Mouse (Mus musculus) limb, embryonic 15.5 days (tissue): ENCODE measurements around the gene Ndufa6. TPM values are rescaled to one million over a fixed set of nuclear protein-coding genes. Genes with fewer than 3 reads are reported as not detected.
"Not testable (repeated sequence)": the region's sequence is repeated elsewhere in the genome, so short reads cannot be mapped to it uniquely, and the experiment has no call there.

Experiments
- ATAC-seq: fragments of 200-750 bp; cut with Nextera tagmentation; 2 replicates; pipeline ENCODE4 v1.8.0; 2017; ENCODE audit warnings: low read depth, moderate TSS enrichment; ENCODE audit not compliant: insufficient number of reproducible peaks, low FRiP score, low TSS enrichment
- H3K27ac ChIP-seq: fragments of 300-500 bp; sonication (generic); 2 replicates; pipeline ENCODE4 v1.5.1; 2015; ENCODE audit warnings: moderate library complexity, mild to moderate bottlenecking, inconsistent platforms
- H3K27me3 ChIP-seq: fragments of 300-500 bp; sonication (generic); 2 replicates; pipeline ENCODE4 v1.6.1; 2015; ENCODE audit warnings: inconsistent platforms
- H3K36me3 ChIP-seq: fragments of 300-500 bp; sonication (generic); 2 replicates; pipeline ENCODE4 v1.6.1; 2015; ENCODE audit warnings: inconsistent platforms
- H3K4me1 ChIP-seq: fragments of 300-500 bp; sonication (generic); 2 replicates; pipeline ENCODE4 v1.6.1; 2015; ENCODE audit warnings: inconsistent platforms
- H3K4me2 ChIP-seq: fragments of 300-500 bp; sonication (generic); 2 replicates; pipeline ENCODE4 v1.6.1; 2015; ENCODE audit warnings: mild to moderate bottlenecking, inconsistent platforms
- H3K4me3 ChIP-seq: fragments of 300-500 bp; sonication (generic); 2 replicates; pipeline ENCODE4 v1.5.1; 2015; ENCODE audit warnings: mild to moderate bottlenecking, inconsistent platforms
- H3K9ac ChIP-seq: fragments of 300-500 bp; sonication (generic); 2 replicates; pipeline ENCODE4 v1.6.1; 2015; ENCODE audit warnings: inconsistent platforms
- H3K9me3 ChIP-seq: fragments of 300-500 bp; sonication (generic); 2 replicates; pipeline ENCODE4 v1.6.1; 2016; ENCODE audit warnings: inconsistent platforms
- whole genome bisulfite sequencing: fragments of 180-500 bp; shearing (Covaris S2); methylation state at CpG from one replicate; pipeline ENCODE4 v1.1.7; 2015; 5-methylcytosine and 5-hydroxymethylcytosine counted together
- polyA plus RNA-seq: library from polyadenylated mRNA; unstranded; fragments of >200 nt; fragmentation: Nextera tagmentation; extraction: Ambion mirVana; gene quantifications from 2 replicates; pipeline ENCODE4 v1.2.1, GENCODE M21; 2015

The Ndufa6 gene
- polyA plus RNA-seq, result 261 and 281 TPM in 2 replicates

- H3K4me2 ChIP-seq, result peak within 1 kb of the TSS; percentile 83
- no peaks in the 10 kb centered on the region for H3K9me3 ChIP-seq
- peak; percentile 98 for ATAC-seq
- H3K9ac ChIP-seq, result peak within 1 kb of the TSS; percentile 98
- H3K4me1 ChIP-seq, result peaks cover 26% of the 10 kb centered on the region
- peak within 1 kb of the TSS; percentile 95 for H3K4me3 ChIP-seq
- no peaks in the 10 kb centered on the region for H3K27me3 ChIP-seq
- 1% methylated on average over 57 of the region's 57 CpGs for WGBS
- H3K36me3 ChIP-seq, result peaks cover 18% of the 10 kb centered on the region
- peak within 1 kb of the TSS; percentile 94 for H3K27ac ChIP-seq
Measured at GRCm38 (mm10) chr15:82354126-82354945, at the start of gene Ndufa6. Gene Ndufa6, minus strand, starts transcription at chr15:82354322.

DNA sequence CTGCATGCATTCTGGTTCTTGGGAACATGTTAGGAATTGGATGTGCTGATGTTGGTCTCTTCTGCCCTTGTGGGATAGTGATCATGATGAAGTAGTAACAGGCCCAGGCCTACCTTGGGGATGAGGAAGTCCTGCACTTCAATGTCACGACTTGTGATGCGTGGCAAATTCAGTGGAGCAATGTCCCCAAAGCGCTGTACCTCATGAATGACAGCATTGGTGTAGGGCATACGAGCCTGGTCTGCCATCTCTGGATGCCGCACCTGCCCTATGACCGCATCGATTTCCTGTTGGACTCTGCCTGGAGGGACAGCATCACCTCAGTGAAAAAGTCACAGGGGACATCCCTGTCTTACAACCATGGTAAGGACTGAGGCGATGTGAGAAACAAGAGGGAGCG is 49.5 kb upstream of the Ndufa6 start:
- no peaks in the 10 kb centered on the region for H3K9me3 ChIP-seq
- H3K4me2 ChIP-seq, result no peak overlapping the region
- H3K4me3 ChIP-seq, result no peak overlapping the region
- no peak overlapping the region for H3K9ac ChIP-seq
- H3K27me3 ChIP-seq, result no peaks in the 10 kb centered on the region
- H3K27ac ChIP-seq, result no peak overlapping the region
- 96% methylated on average over 9 of the region's 9 CpGs for WGBS
- no peak for ATAC-seq
- no peaks in the 10 kb centered on the region for H3K4me1 ChIP-seq
- H3K36me3 ChIP-seq, result no peaks in the 10 kb centered on the region

DNA sequence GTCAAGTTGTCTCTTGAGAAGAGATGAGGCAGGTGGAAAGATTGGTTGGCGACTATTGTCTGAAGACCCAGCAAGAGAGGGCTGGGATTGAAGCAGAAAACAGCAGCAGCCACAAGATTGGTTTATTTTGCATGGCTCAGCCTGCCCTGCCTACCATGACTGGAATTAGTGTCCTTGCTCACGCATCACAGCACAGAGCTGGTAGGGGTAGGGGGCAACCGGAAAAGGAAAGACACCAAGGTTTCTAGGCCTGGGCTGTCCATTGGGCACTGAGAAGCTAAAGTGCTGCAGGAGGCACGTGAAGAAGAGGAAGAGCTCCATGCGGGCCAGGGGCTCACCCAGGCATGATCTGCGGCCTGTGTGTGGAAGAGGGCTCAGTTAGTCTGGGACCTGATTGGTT is 48.6 kb upstream of the Ndufa6 start:
- Histone ChIP-seq H3K4me3 (no peak overlapping the region), H3K9ac (no peak overlapping the region), H3K9me3 (no peaks in the 10 kb centered on the region), H3K4me1 (no peaks in the 10 kb centered on the region), H3K4me2 (no peak overlapping the region), H3K36me3 (no peaks in the 10 kb centered on the region), H3K27ac (no peak overlapping the region), H3K27me3 (no peaks in the 10 kb centered on the region)
- ATAC-seq, result no peak
- WGBS, result 76% methylated on average over 6 of the region's 6 CpGs

GRCm38 (mm10) chr15:82402106-82402505 is 48.0 kb upstream of the Ndufa6 start:
- Histone ChIP-seq H3K4me3 (no peak overlapping the region), H3K4me2 (no peak overlapping the region), H3K36me3 (no peaks in the 10 kb centered on the region), H3K27ac (no peak overlapping the region), H3K9ac (no peak overlapping the region), H3K9me3 (no peaks in the 10 kb centered on the region), H3K27me3 (no peaks in the 10 kb centered on the region), H3K4me1 (no peaks in the 10 kb centered on the region)
- no peak for ATAC-seq

- no peak overlapping the region for H3K27ac ChIP-seq
- no peak overlapping the region for H3K9ac ChIP-seq
- H3K9me3 ChIP-seq, result no peaks in the 10 kb centered on the region
- H3K4me1 ChIP-seq, result no peaks in the 10 kb centered on the region
- no peak for ATAC-seq
- no peak overlapping the region for H3K4me2 ChIP-seq
- WGBS, result 64% methylated on average over 2 of the region's 2 CpGs
- H3K27me3 ChIP-seq, result no peaks in the 10 kb centered on the region
- H3K4me3 ChIP-seq, result no peak overlapping the region
- no peaks in the 10 kb centered on the region for H3K36me3 ChIP-seq
Measured at GRCm38 (mm10) chr15:82401516-82401915, 47.4 kb upstream of the Ndufa6 start.

- H3K27me3 ChIP-seq, H3K4me3 ChIP-seq, H3K4me1 ChIP-seq, H3K4me2 ChIP-seq, H3K9ac ChIP-seq, H3K27ac ChIP-seq, H3K36me3 ChIP-seq, H3K9me3 ChIP-seq, ATAC-seq: not testable (repeated sequence)
- 78% methylated on average over 3 of the region's 3 CpGs for WGBS
Measured at GRCm38 (mm10) chr15:82395955-82396354, 41.8 kb upstream of the Ndufa6 start.

GRCm38 (mm10) chr15:82393922-82394321 is 39.8 kb upstream of the Ndufa6 start, which contains the start of gene Cyp2d11:
Gene Cyp2d11, minus strand, starts transcription at chr15:82394022.
- WGBS, result 85% methylated on average over 2 of the region's 2 CpGs
- not testable (repeated sequence) for ATAC-seq, H3K27ac ChIP-seq, H3K9me3 ChIP-seq, H3K4me3 ChIP-seq, H3K9ac ChIP-seq, H3K36me3 ChIP-seq, H3K27me3 ChIP-seq, H3K4me1 ChIP-seq, H3K4me2 ChIP-seq

DNA sequence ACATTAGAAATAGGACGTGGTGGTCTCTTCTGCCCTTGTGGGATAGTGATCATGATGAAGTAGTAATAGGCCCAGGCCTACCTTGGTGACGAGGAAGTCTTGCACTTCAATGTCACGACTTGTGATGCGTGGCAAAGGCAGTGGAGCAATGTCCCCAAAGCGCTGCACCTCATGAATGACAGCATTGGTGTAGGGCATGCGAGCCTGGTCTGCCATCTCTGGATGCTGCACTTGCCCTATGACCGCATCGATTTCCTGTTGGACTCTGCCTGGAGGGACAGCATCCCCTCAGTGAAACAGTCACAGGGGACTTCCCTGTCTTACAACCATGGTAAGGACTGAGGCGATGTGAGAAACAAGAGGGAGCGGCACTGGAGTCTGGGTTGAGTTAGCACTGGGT is 35.8 kb upstream of the Ndufa6 start:
- not testable (repeated sequence) for H3K4me2 ChIP-seq
- 93% methylated on average over 10 of the region's 10 CpGs for WGBS

GRCm38 (mm10) chr15:82385729-82386128 is 31.6 kb upstream of the Ndufa6 start:
- WGBS, result 89% methylated on average over 2 of the region's 2 CpGs
- Histone ChIP-seq H3K27ac (no peak overlapping the region), H3K36me3 (no peaks in the 10 kb centered on the region), H3K4me2 (no peak overlapping the region), H3K4me3 (no peak overlapping the region), H3K9me3 (no peaks in the 10 kb centered on the region), H3K27me3 (no peaks in the 10 kb centered on the region), H3K9ac (no peak overlapping the region), H3K4me1 (peaks cover 1% of the 10 kb centered on the region; the same call in 1 of the 2 replicates)
- ATAC-seq, result no peak

More for the DNA sequence above, 35.8 kb upstream of the Ndufa6 start:
- H3K27ac ChIP-seq, H3K36me3 ChIP-seq, H3K4me1 ChIP-seq, ATAC-seq, H3K9ac ChIP-seq, H3K4me3 ChIP-seq, H3K27me3 ChIP-seq, H3K9me3 ChIP-seq: not testable (repeated sequence)

GRCm38 (mm10) chr15:82382441-82382840 is 28.3 kb upstream of the Ndufa6 start:
- H3K4me3 ChIP-seq, result no peak overlapping the region
- ATAC-seq, result no peak
- H3K27ac ChIP-seq, result no peak overlapping the region
- H3K4me1 ChIP-seq, result peaks cover 12% of the 10 kb centered on the region
- no peak overlapping the region for H3K4me2 ChIP-seq
- WGBS, result 88% methylated on average over 2 of the region's 2 CpGs
- no peaks in the 10 kb centered on the region for H3K27me3 ChIP-seq
- no peak overlapping the region for H3K9ac ChIP-seq
- no peaks in the 10 kb centered on the region for H3K36me3 ChIP-seq
- H3K9me3 ChIP-seq, result no peaks in the 10 kb centered on the region

- Histone ChIP-seq H3K4me2 (peak overlapping the region; percentile 76), H3K4me1 (peaks cover 19% of the 10 kb centered on the region), H3K4me3 (peak overlapping the region; percentile 52), H3K9me3 (no peaks in the 10 kb centered on the region), H3K27me3 (no peaks in the 10 kb centered on the region), H3K36me3 (no peaks in the 10 kb centered on the region), H3K27ac (no peak overlapping the region), H3K9ac (no peak overlapping the region)
- 37% methylated on average over 7 of the region's 7 CpGs for WGBS
- no peak for ATAC-seq
Measured at GRCm38 (mm10) chr15:82380714-82381062, 26.6 kb upstream of the Ndufa6 start.

- Histone ChIP-seq H3K36me3 (no peaks in the 10 kb centered on the region), H3K27ac (peak within 1 kb of the TSS; percentile 80), H3K27me3 (no peaks in the 10 kb centered on the region), H3K9me3 (no peaks in the 10 kb centered on the region), H3K4me2 (peak within 1 kb of the TSS; percentile 76), H3K4me3 (peak within 1 kb of the TSS; percentile 52), H3K9ac (peak within 1 kb of the TSS; percentile 37), H3K4me1 (peaks cover 19% of the 10 kb centered on the region)
- 2% methylated on average over 18 of the region's 24 CpGs for WGBS
- ATAC-seq, result peak; percentile 75
Measured at GRCm38 (mm10) chr15:82379871-82380713, 26.0 kb upstream of the Ndufa6 start, which contains the start of gene Cyp2d22. Gene Cyp2d22, minus strand, starts transcription at chr15:82380260.
